Mouse (Mus musculus) lung, postnatal 0 days (tissue): ENCODE measurements around the gene Mprip.

Experiments used
- CTCF ChIP-seq: IDR thresholded peaks from 2 replicates; pipeline ENCODE4 v1.5.1; 2016; ENCODE audit warnings: antibody characterized with exemption, mild to moderate bottlenecking
- EP300 ChIP-seq: IDR thresholded peaks from 2 replicates; pipeline ENCODE4 v1.6.1; 2016; ENCODE audit warnings: antibody characterized with exemption, mild to moderate bottlenecking, control low read depth

DNA sequence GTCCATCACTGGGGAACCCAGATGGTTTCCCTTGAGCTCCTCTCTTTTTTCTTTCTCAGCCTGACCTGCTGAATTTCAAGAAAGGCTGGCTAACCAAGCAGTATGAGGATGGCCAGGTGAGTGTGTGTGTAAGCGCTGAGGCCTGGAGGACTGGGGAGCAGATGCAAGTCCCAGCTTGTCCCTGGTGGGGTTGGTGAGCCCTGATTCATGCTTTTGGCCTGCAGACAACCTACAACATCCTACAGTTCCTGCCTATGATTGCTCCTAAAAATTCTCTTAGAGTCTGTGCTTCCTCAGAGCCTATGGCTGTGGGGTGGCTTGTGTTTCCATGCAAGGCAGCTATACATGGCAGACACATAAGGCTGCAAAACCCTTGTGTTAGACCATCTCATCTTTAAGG, 82.6 kb downstream of the Mprip start:
- no peak for TF ChIP-seq EP300
- no peak for TF ChIP-seq CTCF
